Mouse (Mus musculus) liver, embryonic 14.5 days (tissue): Measurements from ENCODE around the gene Fzr1. TPM values are rescaled to one million over a fixed set of nuclear protein-coding genes. Genes with fewer than 3 reads are reported as not detected.
A peak's percentile ranks its signal among the peaks of the same experiment; 100 is the strongest.

Experiments
- ATAC-seq: fragments of 200-750 bp; cut with Nextera tagmentation; 2 replicates; pipeline ENCODE4 v1.8.0; 2017; ENCODE audit warnings: moderate number of reproducible peaks, mild to moderate bottlenecking, moderate library complexity; ENCODE audit not compliant: insufficient read depth
- DNase-seq, 3 experiments: peaks; one replicate each; pipeline ENCODE4 v3.0.0-alpha.2; 2012 to 2013; ENCODE audit warnings: low read depth in 3 of 3, low spot score in 3 of 3
- H3K27ac ChIP-seq: fragments of 300-500 bp; sonication (generic); 2 replicates; pipeline ENCODE4 v1.5.1; 2014; ENCODE audit warnings: moderate library complexity, mild to moderate bottlenecking, control low read depth, inconsistent platforms
- H3K27me3 ChIP-seq: fragments of 300-500 bp; sonication (generic); 2 replicates; pipeline ENCODE4 v1.6.1; 2014; ENCODE audit warnings: mild to moderate bottlenecking, low read length, moderate library complexity; ENCODE audit not compliant: control insufficient read depth, insufficient read depth
- H3K36me3 ChIP-seq: fragments of 300-500 bp; sonication (generic); replicated peaks from 2 replicates; pipeline ENCODE4 v1.6.1; 2014; ENCODE audit warnings: low read depth; ENCODE audit not compliant: control insufficient read depth, insufficient read depth
- H3K4me1 ChIP-seq, 2 experiments: fragments of 200-500 bp in 1 of 2; fragments of 300-500 bp in 1 of 2; sonication (generic) in 1 of 2; replicated peaks; 2 replicates each; pipeline ENCODE4 v1.6.1; 2012 to 2014; ENCODE audit warnings: antibody characterized with exemption in 1 of 2, inconsistent platforms in 1 of 2, low read length in 1 of 2; ENCODE audit not compliant: control insufficient read depth in 2 of 2, insufficient read depth in 2 of 2
- H3K4me2 ChIP-seq: fragments of 300-500 bp; sonication (generic); 2 replicates; pipeline ENCODE4 v1.6.1; 2014; ENCODE audit warnings: low read depth, mild to moderate bottlenecking, control low read depth, moderate library complexity
- H3K4me3 ChIP-seq, 2 experiments: fragments of 200-500 bp in 1 of 2; fragments of 300-500 bp in 1 of 2; sonication (generic) in 1 of 2; 2 replicates each; pipeline ENCODE4 v1.5.1; 2012 to 2014; ENCODE audit warnings: low read depth in 2 of 2, low read length in 2 of 2, mild to moderate bottlenecking in 2 of 2, control low read depth in 1 of 2, inconsistent platforms in 1 of 2, moderate library complexity in 1 of 2; ENCODE audit not compliant: insufficient read depth in 1 of 2
- H3K9ac ChIP-seq: fragments of 300-500 bp; sonication (generic); replicated peaks from 2 replicates; pipeline ENCODE4 v1.6.1; 2014; ENCODE audit warnings: mild to moderate bottlenecking, control low read depth, moderate library complexity
- H3K9me3 ChIP-seq: fragments of 300-500 bp; sonication (generic); 2 replicates; pipeline ENCODE4 v1.6.1; 2016; ENCODE audit warnings: low read length, mixed read lengths; ENCODE audit not compliant: control insufficient read depth
- CTCF ChIP-seq: IDR thresholded peaks from 2 replicates; pipeline ENCODE4 v1.5.1; 2016; ENCODE audit warnings: antibody characterized with exemption, low read depth, control low read depth
- EP300 ChIP-seq: IDR thresholded peaks from 2 replicates; pipeline ENCODE4 v1.6.1; 2016; ENCODE audit warnings: antibody characterized with exemption, low read depth
- WGBS: fragments of 180-500 bp; shearing (Covaris S2); extraction: QIAGEN DNeasy Blood & Tissue Kit; methylation state at CpG from one replicate; pipeline ENCODE4 v1.1.7; 2014; ENCODE audit not compliant: insufficient replicate concordance; 5-methylcytosine and 5-hydroxymethylcytosine counted together
- polyA plus RNA-seq, 2 experiments: library from polyadenylated mRNA; depleted of rRNA in 1 of 2; stranded (reverse) in 1 of 2; unstranded in 1 of 2; fragments of >200 nt; fragmentation: Nextera tagmentation in 1 of 2; extraction: Ambion mirVana in 1 of 2; gene quantifications; 2 replicates each; pipeline versions ENCODE4 v1.2.1 to v1.2.3; 2012 to 2014

The Fzr1 gene
- polyA plus RNA-seq, 2 experiments, result 73.1 to 80.5 TPM

DNA sequence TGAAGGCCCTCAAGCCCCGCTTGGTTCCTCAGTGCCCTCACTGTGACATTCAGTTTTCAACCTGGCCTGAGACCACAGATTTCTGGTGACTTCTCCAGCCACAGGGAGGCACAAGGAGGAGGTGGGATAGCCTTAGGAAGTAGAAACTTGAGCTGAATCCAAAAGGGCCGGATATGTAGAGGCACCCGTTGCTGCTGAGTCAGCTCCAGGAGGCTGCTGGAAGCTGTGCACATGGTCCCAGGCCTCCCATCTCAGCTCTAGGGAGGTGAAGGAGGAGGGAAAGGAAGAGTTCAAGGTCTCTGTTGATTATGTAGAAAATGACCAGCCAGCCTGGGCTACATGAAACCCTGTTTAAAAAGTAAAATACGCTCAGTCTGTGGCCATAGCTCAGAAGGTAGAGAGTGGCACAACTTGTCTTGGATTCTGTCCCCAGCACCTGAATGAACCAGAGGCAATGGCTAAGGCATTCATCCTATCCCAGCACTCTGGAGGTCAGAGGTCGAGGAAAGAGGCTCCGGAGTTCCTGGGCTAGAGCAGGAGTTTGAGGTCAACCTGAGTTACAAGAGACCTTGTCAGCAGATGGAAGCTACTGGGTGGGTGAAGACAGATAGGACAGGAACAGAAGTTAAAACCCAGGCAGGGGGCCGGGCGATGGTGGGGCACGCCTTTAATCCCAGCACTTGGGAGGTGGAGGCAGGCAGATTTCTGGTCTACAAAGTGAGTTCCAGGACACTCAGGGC lies 23.4 kb downstream of the Fzr1 start:
- H3K27ac ChIP-seq, result no peak overlapping the region
- 65% methylated on average over 9 of the region's 9 CpGs for WGBS
- H3K27me3 ChIP-seq, result no peaks in the 10 kb centered on the region
- no peak overlapping the region for H3K9ac ChIP-seq
- DNase-seq (no peak), ATAC-seq (no peak)
- H3K9me3 ChIP-seq, result no peaks in the 10 kb centered on the region
- H3K36me3 ChIP-seq, result no peaks in the 10 kb centered on the region
- H3K4me2 ChIP-seq, result no peak overlapping the region
- TF ChIP-seq EP300, result no peak
- TF ChIP-seq CTCF, result no peak
- no peak overlapping the region for H3K4me3 ChIP-seq
- H3K4me1 ChIP-seq, result peaks cover 40 to 44% of the 10 kb centered on the region in 2 experiments

DNA sequence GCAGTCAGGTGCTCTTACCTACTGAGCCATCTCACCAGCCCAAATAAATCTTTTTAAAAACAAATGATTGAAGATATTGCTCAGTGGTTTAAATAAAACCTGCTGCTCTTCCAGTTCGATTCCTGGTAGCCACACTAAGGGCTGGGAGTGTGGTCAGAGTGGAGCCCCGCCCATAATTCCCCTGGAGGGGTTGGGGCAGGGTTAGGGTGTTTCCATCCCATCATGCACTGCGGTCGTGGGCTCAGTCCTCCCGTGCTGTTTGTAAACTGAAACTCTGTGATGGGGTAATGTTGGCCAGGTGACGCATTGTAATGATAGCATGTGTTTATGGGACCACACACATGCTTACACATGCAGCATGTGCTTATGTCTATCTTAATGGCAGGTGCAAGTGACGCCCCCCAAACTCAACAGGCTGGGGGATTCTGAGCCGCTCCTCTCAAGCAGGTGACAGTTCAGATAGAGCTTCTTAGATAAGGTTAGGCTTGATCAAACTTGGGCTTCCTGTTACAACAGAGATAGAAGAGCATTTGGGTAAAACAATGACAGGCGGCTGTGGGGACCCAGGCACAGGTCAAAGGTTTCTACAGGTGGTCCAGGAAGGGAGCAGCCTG lies 26.5 kb downstream of the Fzr1 start:
- Histone ChIP-seq H3K36me3 (peaks cover 4% of the 10 kb centered on the region), H3K9ac (peak overlapping the region; percentile 62), H3K27me3 (no peaks in the 10 kb centered on the region), H3K4me1 (peaks cover 44 to 47% of the 10 kb centered on the region in 2 experiments), H3K27ac (peak overlapping the region; percentile 76), H3K9me3 (no peaks in the 10 kb centered on the region), H3K4me2 (peak overlapping the region; percentile 74), H3K4me3 (peak overlapping the region; percentile 43 to 59)
- TF ChIP-seq CTCF (no peak), EP300 (peak; percentile 26; the same call in 1 of the 2 replicates)
- ATAC-seq (peak; percentile 27; the same call in 1 of the 2 replicates), DNase-seq (peak; percentile 77 to 79 (median 79))
- WGBS, result 2% methylated on average over 9 of the region's 9 CpGs

DNA sequence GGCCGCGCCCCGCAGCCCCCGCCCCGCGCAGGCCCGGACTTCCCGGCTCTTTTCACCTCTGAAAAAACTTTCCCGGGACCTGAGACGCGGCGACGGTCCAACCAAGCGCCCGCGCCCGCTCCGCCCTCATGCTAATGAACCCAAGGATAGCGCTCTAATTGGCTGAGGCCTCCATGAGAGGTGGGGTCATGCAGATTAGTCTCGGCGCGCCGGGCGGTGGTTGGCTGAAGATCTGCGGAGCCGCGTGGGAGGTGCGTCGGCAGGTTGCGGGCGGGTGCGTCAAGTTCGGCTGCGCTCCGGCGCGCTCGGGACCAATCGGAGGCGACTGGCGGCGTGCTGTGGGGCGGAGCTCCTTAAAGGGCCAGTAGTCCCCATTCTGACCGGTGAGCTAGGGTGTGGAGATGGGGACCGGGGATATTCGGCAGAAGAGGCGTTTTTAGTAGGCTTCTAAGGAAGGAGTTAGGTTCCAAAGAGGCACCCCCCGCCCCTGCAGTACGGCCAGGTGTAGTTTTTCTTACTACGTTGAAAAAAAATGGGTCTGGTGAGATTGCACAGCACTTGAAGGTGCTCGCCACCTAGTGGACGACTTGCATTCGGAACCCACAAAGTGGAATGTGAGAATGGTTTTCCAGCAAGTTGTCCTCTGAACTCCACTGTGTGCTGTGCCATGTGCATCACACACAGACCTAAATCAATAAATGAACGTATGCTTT lies 27.8 kb downstream of the Fzr1 start, which contains the start of gene Hmg20b:
TSS of gene Hmg20b (minus strand) at position 130 of the 713 bp plus-strand sequence.
- peak within 1 kb of the TSS; percentile 79 for H3K4me2 ChIP-seq
- peak within 1 kb of the TSS; percentile 80 for H3K27ac ChIP-seq
- H3K27me3 ChIP-seq, result peaks cover 3% of the 10 kb centered on the region; the same call in 1 of the 2 replicates
- WGBS, result under 1% methylated on average over 54 of the region's 54 CpGs
- peak within 1 kb of the TSS; percentile 79 to 84 for H3K4me3 ChIP-seq
- peak within 1 kb of the TSS; percentile 93 for H3K9ac ChIP-seq
- peaks cover 40 to 43% of the 10 kb centered on the region in 2 experiments for H3K4me1 ChIP-seq
- no peaks in the 10 kb centered on the region for H3K9me3 ChIP-seq
- ATAC-seq (peak; percentile 90), DNase-seq (peak; percentile 99)
- TF ChIP-seq EP300 (no peak), CTCF (peak; percentile 96)
- H3K36me3 ChIP-seq, result peaks cover 4% of the 10 kb centered on the region

DNA sequence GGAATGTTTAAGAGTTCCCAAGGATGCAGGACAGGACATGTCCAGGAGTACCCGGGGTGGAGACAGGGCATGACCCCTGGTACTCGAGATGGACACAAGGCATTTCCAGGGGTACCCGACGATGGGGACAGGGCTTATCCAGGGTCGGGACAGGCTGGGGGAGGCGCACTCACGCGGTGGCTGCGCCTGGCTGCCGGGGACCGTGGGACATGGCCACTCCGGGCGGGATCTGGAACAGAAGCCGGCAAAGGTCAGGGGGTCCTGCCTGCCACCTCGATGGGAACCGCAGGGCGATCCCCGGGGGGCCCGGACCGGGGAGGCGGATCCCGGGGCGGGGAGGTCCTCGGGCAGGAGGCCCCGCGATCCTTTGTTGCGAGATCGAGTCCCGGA lies 28.4 kb downstream of the Fzr1 start:
- WGBS, result under 1% methylated on average over 29 of the region's 29 CpGs
- peak overlapping the region; percentile 79 for H3K4me2 ChIP-seq
- H3K27ac ChIP-seq, result peak overlapping the region; percentile 80
- H3K9me3 ChIP-seq, result no peaks in the 10 kb centered on the region
- peaks cover 40 to 43% of the 10 kb centered on the region in 2 experiments for H3K4me1 ChIP-seq
- peak overlapping the region; percentile 93 for H3K9ac ChIP-seq
- ATAC-seq (no peak; the same call in 1 of the 2 replicates), DNase-seq (no peak)
- H3K36me3 ChIP-seq, result peaks cover 4% of the 10 kb centered on the region
- H3K4me3 ChIP-seq, result peak overlapping the region; percentile 79 to 84
- H3K27me3 ChIP-seq, result peaks cover 8% of the 10 kb centered on the region
- TF ChIP-seq EP300, result no peak
- no peak for TF ChIP-seq CTCF
